Mouse (Mus musculus) CH12.LX (cell line): ENCODE results near the gene 5730522E02Rik. TPM values are rescaled to one million over a fixed set of nuclear protein-coding genes. Genes with fewer than 3 reads are reported as not detected.

ENCODE experiments used
- DNase-seq: peaks from one replicate; pipeline ENCODE4 v3.0.0-alpha.2; 2013; ENCODE audit errors: extremely low read depth
- H3K27ac ChIP-seq: 2 replicates; pipeline ENCODE4 v1.5.1; 2012; ENCODE audit warnings: low read depth, mild to moderate bottlenecking, control low read depth, moderate library complexity; ENCODE audit not compliant: insufficient read depth
- H3K27me3 ChIP-seq: replicated peaks from 2 replicates; pipeline ENCODE3; 2012; ENCODE audit warnings: inconsistent platforms
- H3K36me3 ChIP-seq, 2 experiments: replicated peaks in 1 of 2; 2 replicates each; pipeline versions ENCODE3 to v1.6.1; 2012; ENCODE audit warnings: inconsistent platforms in 1 of 2, low read length in 1 of 2, mild to moderate bottlenecking in 1 of 2, mixed read lengths in 1 of 2, moderate library complexity in 1 of 2; ENCODE audit not compliant: control insufficient read depth in 1 of 2, insufficient read depth in 1 of 2
- H3K4me1 ChIP-seq, 2 experiments: 2 replicates each; pipeline ENCODE4 v1.6.1; 2012; ENCODE audit warnings: inconsistent platforms in 1 of 2, moderate library complexity in 1 of 2; ENCODE audit not compliant: insufficient read depth in 2 of 2, control insufficient read depth in 1 of 2
- H3K4me2 ChIP-seq: 2 replicates; pipeline ENCODE4 v1.6.1; 2012; ENCODE audit warnings: low read depth, mild to moderate bottlenecking, control low read depth; ENCODE audit not compliant: poor library complexity, insufficient read depth, severe bottlenecking
- H3K4me3 ChIP-seq, 3 experiments: fragments of 150-350 bp in 1 of 3; sonication (generic) in 1 of 3; replicated peaks in 1 of 3; 2 replicates each; pipeline versions ENCODE3 to v1.5.1; 2011 to 2012; ENCODE audit warnings: low read depth in 2 of 3, low read length in 2 of 3, mild to moderate bottlenecking in 2 of 3, moderate library complexity in 2 of 3, control low read depth in 1 of 3, improper control_type of control experiment in 1 of 3, inconsistent platforms in 1 of 3, mixed read lengths in 1 of 3; ENCODE audit not compliant: poor library complexity in 1 of 3
- H3K79me2 ChIP-seq: replicated peaks from 2 replicates; pipeline ENCODE4 v1.6.1; 2012; ENCODE audit warnings: mild to moderate bottlenecking, moderate library complexity; ENCODE audit not compliant: control insufficient read depth, poor library complexity, insufficient read depth, severe bottlenecking; ENCODE audit errors: extremely low read depth
- H3K9ac ChIP-seq: 2 replicates; pipeline ENCODE4 v1.6.1; 2012; ENCODE audit warnings: low read depth, mild to moderate bottlenecking, control low read depth, moderate library complexity; ENCODE audit not compliant: insufficient read depth
- H3K9me3 ChIP-seq: replicated peaks from 2 replicates; pipeline ENCODE3; 2012; ENCODE audit warnings: low read length, inconsistent platforms, mixed read lengths
- CHD1 ChIP-seq: IDR thresholded peaks from 2 replicates; pipeline ENCODE4 v1.6.1; 2012; ENCODE audit warnings: low read depth, low read length, improper control_type of control experiment, inconsistent platforms
- CHD2 ChIP-seq: IDR thresholded peaks from 2 replicates; pipeline ENCODE4 v1.6.1; 2011; ENCODE audit warnings: low read length, improper control_type of control experiment
- CTCF ChIP-seq, 2 experiments: IDR thresholded peaks in 1 of 2; conservative IDR thresholded peaks in 1 of 2; 2 replicates each; pipeline ENCODE4 v1.5.1; 2011 to 2012; ENCODE audit warnings: low read depth in 2 of 2, low read length in 2 of 2, improper control_type of control experiment in 1 of 2, inconsistent platforms in 1 of 2, mild to moderate bottlenecking in 1 of 2, moderate library complexity in 1 of 2
- ELF1 ChIP-seq: IDR thresholded peaks from 2 replicates; pipeline ENCODE4 v1.6.1; 2014; ENCODE audit warnings: low read depth, mild to moderate bottlenecking, inconsistent platforms, low read length, improper control_type of control experiment
- EP300 ChIP-seq: IDR thresholded peaks from 2 replicates; pipeline ENCODE4 v1.6.1; 2011; ENCODE audit warnings: low read length, improper control_type of control experiment
- ETS1 ChIP-seq: conservative IDR thresholded peaks from 2 replicates; pipeline ENCODE4 v1.6.1; 2012; ENCODE audit warnings: low read depth, mild to moderate bottlenecking, inconsistent platforms, low read length, improper control_type of control experiment, moderate library complexity
- GABPA ChIP-seq: IDR thresholded peaks from 2 replicates; pipeline ENCODE4 v1.6.1; 2012; ENCODE audit warnings: low read depth, low read length, improper control_type of control experiment, inconsistent platforms; ENCODE audit not compliant: insufficient replicate concordance
- HCFC1 ChIP-seq: IDR thresholded peaks from 2 replicates; pipeline ENCODE4 v1.6.1; 2012; ENCODE audit warnings: low read depth, mild to moderate bottlenecking, inconsistent platforms, low read length, improper control_type of control experiment
- IRF4 ChIP-seq: IDR thresholded peaks from 2 replicates; pipeline ENCODE4 v1.6.1; 2014; ENCODE audit warnings: low read depth, mild to moderate bottlenecking, inconsistent platforms, low read length, improper control_type of control experiment
- KAT2A ChIP-seq: IDR thresholded peaks from 2 replicates; pipeline ENCODE4 v1.6.1; 2012; ENCODE audit warnings: low read length, improper control_type of control experiment, inconsistent platforms; ENCODE audit not compliant: insufficient replicate concordance
- MAX ChIP-seq: IDR thresholded peaks from 2 replicates; pipeline ENCODE4 v1.6.1; 2011; ENCODE audit warnings: low read length, improper control_type of control experiment
- MAZ ChIP-seq: IDR thresholded peaks from 2 replicates; pipeline ENCODE4 v1.6.1; 2012; ENCODE audit warnings: low read depth, mild to moderate bottlenecking, inconsistent platforms, low read length, improper control_type of control experiment, moderate library complexity
- MYC ChIP-seq: IDR thresholded peaks from 2 replicates; pipeline ENCODE4 v1.6.1; 2011; ENCODE audit warnings: low read depth, mild to moderate bottlenecking, improper control_type of control experiment, low read length
- NELFE ChIP-seq: IDR thresholded peaks from 2 replicates; pipeline ENCODE4 v1.6.1; 2011; ENCODE audit warnings: low read depth, low read length, improper control_type of control experiment
- NRF1 ChIP-seq: IDR thresholded peaks from 2 replicates; pipeline ENCODE4 v1.6.1; 2014; ENCODE audit warnings: low read depth, mild to moderate bottlenecking, inconsistent platforms, low read length, improper control_type of control experiment, moderate library complexity
- POLR2A ChIP-seq: IDR thresholded peaks from 2 replicates; pipeline ENCODE4 v1.6.1; 2011; ENCODE audit warnings: low read depth, mild to moderate bottlenecking, improper control_type of control experiment, low read length
- RAD21 ChIP-seq: IDR thresholded peaks from 2 replicates; pipeline ENCODE4 v1.6.1; 2011; ENCODE audit warnings: low read depth, mild to moderate bottlenecking, low read length, improper control_type of control experiment, moderate library complexity
- RCOR1 ChIP-seq: conservative IDR thresholded peaks from 2 replicates; pipeline ENCODE4 v1.6.1; 2012; ENCODE audit warnings: low read depth, mild to moderate bottlenecking, inconsistent platforms, low read length, improper control_type of control experiment
- SIN3A ChIP-seq: IDR thresholded peaks from 2 replicates; pipeline ENCODE4 v1.6.1; 2012; ENCODE audit warnings: low read length, improper control_type of control experiment, inconsistent platforms
- UBTF ChIP-seq: IDR thresholded peaks from 2 replicates; pipeline ENCODE4 v1.6.1; 2012; ENCODE audit warnings: low read depth, mild to moderate bottlenecking, inconsistent platforms, low read length, improper control_type of control experiment, moderate library complexity
- USF2 ChIP-seq: conservative IDR thresholded peaks from 2 replicates; pipeline ENCODE4 v1.6.1; 2011; ENCODE audit warnings: low read depth, low read length, improper control_type of control experiment
- ZC3H11A ChIP-seq: IDR thresholded peaks from 2 replicates; pipeline ENCODE4 v1.6.1; 2012; ENCODE audit warnings: low read depth, mild to moderate bottlenecking, inconsistent platforms, low read length, improper control_type of control experiment
- ZKSCAN1 ChIP-seq: IDR thresholded peaks from 2 replicates; pipeline ENCODE4 v1.6.1; 2012; ENCODE audit warnings: low read depth, inconsistent platforms, low read length, improper control_type of control experiment, borderline replicate concordance
- ZNF384 ChIP-seq: IDR thresholded peaks from 2 replicates; pipeline ENCODE4 v1.6.1; 2012; ENCODE audit warnings: low read depth, low read length, improper control_type of control experiment, inconsistent platforms
- dilution Hi-C: fragments of 300-500 bp; cut with MboI; formaldehyde crosslinking; loops from 2 replicates; pipeline ENCODE4 v1.14.3; 2020; ENCODE audit warnings: low sequenced_read_pairs; ENCODE audit not compliant: extremely low pct_unique_long_range_greater_than_20kb, extremely low pct_ligation_motif_present
- in situ Hi-C: fragments of 300-500 bp; cut with MboI; formaldehyde crosslinking; loops from 3 replicates; pipeline ENCODE4 v1.14.3; 2019; ENCODE audit warnings: low sequenced_read_pairs, low pct_ligation_motif_present, low pct_unique_long_range_greater_than_20kb, mixed read lengths
- polyA plus RNA-seq: library from polyadenylated mRNA; unstranded; fragments of >175 nt; gene quantifications from 2 replicates; pipeline ENCODE4 v1.2.1, GENCODE M21; 2012; ENCODE audit warnings: low read depth; ENCODE audit not compliant: insufficient read length
- total RNA-seq, 2 experiments: library from RNA; depleted of rRNA; stranded (reverse); fragments of 300-350 nt in 1 of 2; fragments of >200 nt in 1 of 2; gene quantifications; 2 replicates each; pipeline ENCODE4 v1.2.3; 2012 to 2014

The 5730522E02Rik gene
- total and polyA plus RNA-seq, 3 experiments: not detected

- no peaks in the 10 kb centered on the region for H3K27me3 ChIP-seq
- in situ Hi-C loops: no loop called here
- H3K27ac ChIP-seq: no peak overlapping the region
- H3K4me2 ChIP-seq: no peak overlapping the region
- H3K4me3 ChIP-seq: no peak overlapping the region
- no peaks in the 10 kb centered on the region for H3K9me3 ChIP-seq
- H3K4me1 ChIP-seq: no peaks in the 10 kb centered on the region
- no peak for TF ChIP-seq IRF4
- no peak for TF ChIP-seq NELFE
- TF ChIP-seq SIN3A: no peak
- TF ChIP-seq ETS1: no peak
- no peak for TF ChIP-seq EP300
- no peak for TF ChIP-seq MYC
- no peak for TF ChIP-seq RAD21
- TF ChIP-seq USF2: no peak
- TF ChIP-seq CHD2: no peak
- no peak for TF ChIP-seq CTCF (conservative IDR thresholded peaks at IDR 0.05 in 1 of 2, IDR thresholded peaks at IDR 0.05 in 1 of 2; ENCODE audit: low read depth in 2 of 2, low read length in 2 of 2)
- TF ChIP-seq KAT2A: no peak
- no peak for TF ChIP-seq POLR2A
- TF ChIP-seq MAZ: no peak
- TF ChIP-seq, all 38 proteins: peak for 0
- H3K36me3 ChIP-seq: no peaks in the 10 kb centered on the region
- dilution Hi-C loops: no loop called here
- H3K79me2 ChIP-seq: no peaks in the 10 kb centered on the region
- no peak for DNase-seq
- no peak overlapping the region for H3K9ac ChIP-seq
Observed at GRCm38 (mm10) chr11:25704332-25705168, 506.0 kb downstream of the 5730522E02Rik start.

DNA sequence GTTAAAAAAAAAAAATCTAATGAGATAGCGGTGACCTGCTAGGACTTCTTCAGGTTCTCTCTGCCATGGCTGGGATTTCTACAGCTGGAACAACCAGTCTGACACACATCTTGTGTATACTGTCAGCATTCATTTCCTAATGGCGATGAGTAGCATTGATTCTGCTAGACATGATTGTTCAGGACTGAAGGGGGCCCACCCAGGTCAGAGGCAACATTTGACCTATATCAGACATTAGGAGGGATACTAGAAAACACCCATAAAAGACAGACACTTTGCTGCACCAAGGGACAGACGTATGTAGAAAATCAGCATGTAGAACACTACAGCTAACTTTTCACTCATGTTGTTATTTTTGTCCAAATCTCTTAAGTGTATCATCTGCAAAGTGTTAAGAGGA, 507.8 kb downstream of the 5730522E02Rik start:
- Histone ChIP-seq H3K4me1 (no peaks in the 10 kb centered on the region), H3K9me3 (no peaks in the 10 kb centered on the region), H3K4me2 (no peak overlapping the region), H3K36me3 (no peaks in the 10 kb centered on the region), H3K9ac (no peak overlapping the region), H3K4me3 (no peak overlapping the region), H3K79me2 (no peaks in the 10 kb centered on the region), H3K27ac (no peak overlapping the region)
- dilution Hi-C loops (no loop called here), in situ Hi-C loops (no loop called here)
- no peak for DNase-seq
- TF ChIP-seq ETS1 (no peak), GABPA (no peak), HCFC1 (no peak), MAX (no peak), ZC3H11A (no peak), KAT2A (no peak), ZNF384 (no peak), CHD1 (no peak), IRF4 (no peak), RCOR1 (no peak), POLR2A (no peak), UBTF (no peak), MAZ (no peak), CHD2 (no peak), NRF1 (no peak), ELF1 (no peak), ZKSCAN1 (no peak)
- TF ChIP-seq, all 38 proteins: peak for 0
- H3K27me3 ChIP-seq: no peaks in the 10 kb centered on the region
